Mouse (Mus musculus): ENCODE measurements at regions not wholly inside any gene's neighbourhood (a gene's known extent, or its start where the extent isn't known, plus 50 kb on each side); places are given as distances from the start of the nearest gene placed in this dataset.

DNA sequence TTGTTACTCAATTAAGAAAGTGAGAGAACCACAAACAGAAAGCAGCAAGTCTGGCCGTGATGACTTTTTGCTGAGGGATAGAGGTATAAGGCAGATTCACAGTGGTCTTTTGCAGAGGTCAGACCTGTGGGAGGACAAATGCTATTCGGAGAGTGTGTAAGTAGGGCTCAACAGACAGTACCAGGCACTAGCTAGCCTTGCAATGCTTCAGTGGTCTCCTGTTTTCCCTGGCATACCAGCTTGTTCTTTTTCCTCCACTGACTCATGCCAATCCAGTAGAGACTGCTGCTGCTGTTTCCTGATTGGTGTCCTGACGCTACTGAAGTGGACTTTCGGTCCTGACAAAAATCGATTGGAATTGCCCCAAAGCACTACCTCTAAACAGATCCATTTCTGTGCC is 166.4 kb downstream of the Tlr4 start:
- DNase-seq (ENCODE audit: low read depth) = no peak
- TF ChIP-seq CTCF (IDR thresholded peaks at IDR 0.05; ENCODE audit: borderline replicate concordance, extremely low read depth, insufficient read depth, insufficient read length) (no peak), POLR2A (IDR thresholded peaks at IDR 0.05; ENCODE audit: borderline replicate concordance, extremely low read depth, insufficient read depth, insufficient read length, poor library complexity, severe bottlenecking) (no peak)

DNA sequence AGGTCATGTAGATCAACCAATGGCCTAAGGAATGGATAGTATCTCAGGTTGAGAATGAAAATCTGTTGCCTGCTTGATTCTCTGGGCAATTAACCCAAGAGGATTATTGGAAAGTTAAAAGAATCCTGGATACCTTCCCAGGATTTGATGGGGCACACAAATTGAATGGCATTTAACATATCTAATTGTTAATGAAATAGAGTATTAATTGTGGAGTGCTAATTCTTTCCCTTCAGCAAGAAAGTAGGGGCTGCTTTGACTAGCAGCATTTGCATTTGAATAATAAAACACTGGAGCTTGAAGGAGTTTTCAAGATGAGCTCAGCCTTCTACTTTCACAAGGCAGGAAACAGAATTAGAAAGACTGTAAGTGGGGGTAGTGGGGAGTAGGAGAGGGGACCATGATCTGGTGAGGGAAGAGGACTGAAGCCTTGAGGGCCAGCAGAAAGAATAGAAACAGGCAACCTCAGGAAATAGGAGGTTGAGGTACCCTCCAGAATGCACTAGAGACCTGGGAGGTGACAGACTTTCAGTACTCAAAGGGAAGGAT is 178.9 kb downstream of the Tlr4 start:
- peak; percentile 77 for DNase-seq (ENCODE audit: low read depth)
- TF ChIP-seq CTCF (IDR thresholded peaks at IDR 0.05; ENCODE audit: borderline replicate concordance, extremely low read depth, insufficient read depth, insufficient read length) = no peak
- no peak for TF ChIP-seq POLR2A (IDR thresholded peaks at IDR 0.05; ENCODE audit: borderline replicate concordance, extremely low read depth, insufficient read depth, insufficient read length, poor library complexity, severe bottlenecking)

DNA sequence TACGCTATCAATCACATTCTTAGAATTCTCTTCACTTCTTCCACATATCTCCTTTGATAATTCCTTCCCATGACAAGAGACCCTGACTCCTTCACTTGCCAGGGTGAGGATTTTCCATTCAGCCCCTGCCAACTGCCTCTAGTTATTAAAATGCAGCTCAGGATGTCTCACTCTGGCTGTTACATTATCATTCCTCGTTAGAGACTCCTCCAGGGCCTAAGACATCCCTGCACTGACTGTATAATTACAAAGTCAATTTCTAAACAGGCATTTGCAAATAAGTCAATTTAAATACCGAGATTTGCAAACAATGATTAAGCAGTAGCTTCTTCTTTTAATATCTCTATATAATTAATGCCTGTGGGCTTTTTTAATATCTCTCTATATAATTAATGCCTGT is 184.3 kb downstream of the Tlr4 start:
- TF ChIP-seq CTCF (IDR thresholded peaks at IDR 0.05; ENCODE audit: borderline replicate concordance, extremely low read depth, insufficient read depth, insufficient read length) = no peak
- no peak for TF ChIP-seq POLR2A (IDR thresholded peaks at IDR 0.05; ENCODE audit: borderline replicate concordance, extremely low read depth, insufficient read depth, insufficient read length, poor library complexity, severe bottlenecking)
- DNase-seq (ENCODE audit: low read depth) = peak; percentile 57

DNA sequence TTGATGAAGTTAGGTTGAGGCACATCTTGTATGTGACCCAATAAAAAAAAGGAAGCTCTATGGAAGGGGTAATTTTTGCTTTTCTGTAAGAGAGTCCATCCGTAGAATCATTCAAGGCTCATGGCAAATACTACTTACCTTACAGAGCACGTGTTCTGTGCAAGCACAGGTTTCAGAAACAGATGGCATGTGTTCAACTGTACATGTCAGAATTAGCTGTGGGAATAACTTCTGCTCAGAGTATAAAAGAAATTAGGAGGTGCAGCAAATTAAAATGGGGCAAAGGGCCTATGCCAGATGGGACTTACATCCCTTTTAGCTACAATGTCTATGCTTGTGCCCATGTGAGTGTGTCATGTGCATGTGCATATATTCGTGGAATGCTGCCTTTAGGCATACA is 216.7 kb downstream of the Tlr4 start:
- peak; percentile 47 for DNase-seq (ENCODE audit: low read depth)
- TF ChIP-seq POLR2A (IDR thresholded peaks at IDR 0.05; ENCODE audit: borderline replicate concordance, extremely low read depth, insufficient read depth, insufficient read length, poor library complexity, severe bottlenecking) = no peak
- TF ChIP-seq CTCF (IDR thresholded peaks at IDR 0.05; ENCODE audit: borderline replicate concordance, extremely low read depth, insufficient read depth, insufficient read length) = no peak
